Mouse (Mus musculus) bone marrow, adult 2 months (tissue): Measurements from ENCODE around the gene Vmn1r185. TPM values are rescaled to one million over a fixed set of nuclear protein-coding genes. Genes with fewer than 3 reads are reported as not detected.
"Not testable (repeated sequence)": the region's sequence is repeated elsewhere in the genome, so short reads cannot be mapped to it uniquely, and the experiment has no call there.

Source experiments
- H3K27ac ChIP-seq: fragments of 200-500 bp; 2 replicates; pipeline ENCODE4 v1.5.1; 2012; ENCODE audit warnings: low read depth, mild to moderate bottlenecking, control low read depth, inconsistent platforms, low read length; ENCODE audit not compliant: control insufficient read depth, poor library complexity, insufficient read depth
- H3K4me1 ChIP-seq: fragments of 200-500 bp; 2 replicates; pipeline ENCODE4 v1.6.1; 2011; ENCODE audit warnings: low read length; ENCODE audit not compliant: control insufficient read depth, insufficient read depth
- H3K4me3 ChIP-seq: fragments of 200-500 bp; replicated peaks from 2 replicates; pipeline ENCODE3; 2011; ENCODE audit warnings: mild to moderate bottlenecking, low read depth, low read length, control low read depth; ENCODE audit not compliant: control insufficient read depth
- CTCF ChIP-seq: fragments of 200-500 bp; IDR thresholded peaks from 2 replicates; pipeline ENCODE4 v1.5.1; 2011; ENCODE audit warnings: low read length, control low read depth; ENCODE audit not compliant: control insufficient read depth, insufficient read depth
- POLR2A ChIP-seq: fragments of 200-500 bp; IDR thresholded peaks from 2 replicates; pipeline ENCODE4 v1.6.1; 2011; ENCODE audit warnings: low read depth, mild to moderate bottlenecking, control low read depth, low read length, borderline replicate concordance; ENCODE audit not compliant: control insufficient read depth
- WGBS: fragments of 180-500 bp; shearing (Covaris S2); methylation state at CpG from one replicate; pipeline ENCODE4 v1.1.7; 2018; 5-methylcytosine and 5-hydroxymethylcytosine counted together
- polyA plus RNA-seq: library from polyadenylated mRNA; stranded (reverse); fragments of >200 nt; gene quantifications from 2 replicates; pipeline ENCODE4 v1.2.4, GENCODE M21; 2011; ENCODE audit warnings: low replicate concordance; ENCODE audit not compliant: missing spikeins, insufficient read depth, insufficient read length

Gene Vmn1r185
- not detected in 2 replicates for polyA plus RNA-seq

GRCm38 (mm10) chr7:26618364-26618763 is at the start of gene Vmn1r185:
Gene Vmn1r185 (minus strand): TSS chr7:26618464.
- H3K27ac ChIP-seq, H3K4me3 ChIP-seq, H3K4me1 ChIP-seq: not testable (repeated sequence)
- WGBS, result 71% methylated on average over 1 of the region's 1 CpGs

- not testable (repeated sequence) for H3K27ac ChIP-seq, H3K4me1 ChIP-seq, H3K4me3 ChIP-seq
- 18% methylated on average over 2 of the region's 2 CpGs for WGBS
These were observed 49.2 kb upstream of the Vmn1r185 start for GRCm38 (mm10) chr7:26667466-26667865.

- no peak for TF ChIP-seq POLR2A
- no peak for TF ChIP-seq CTCF
- 82% methylated on average over 5 of the region's 5 CpGs for WGBS
- no peaks in the 10 kb centered on the region for H3K4me1 ChIP-seq
- H3K27ac ChIP-seq, result no peak overlapping the region
- H3K4me3 ChIP-seq, result no peak overlapping the region
These were observed 47.7 kb upstream of the Vmn1r185 start for GRCm38 (mm10) chr7:26666011-26666410.

GRCm38 (mm10) chr7:26589774-26590173 is 28.5 kb downstream of the Vmn1r185 start:
- Histone ChIP-seq H3K27ac (no peak overlapping the region), H3K4me1 (no peaks in the 10 kb centered on the region), H3K4me3 (no peak overlapping the region)
- TF ChIP-seq CTCF, result no peak
- no peak for TF ChIP-seq POLR2A
- 53% methylated on average over 1 of the region's 1 CpGs for WGBS

- no peaks in the 10 kb centered on the region for H3K4me1 ChIP-seq
- no peak overlapping the region for H3K27ac ChIP-seq
- H3K4me3 ChIP-seq, result no peak overlapping the region
- TF ChIP-seq POLR2A, result no peak
- TF ChIP-seq CTCF, result no peak
These were observed 29.2 kb downstream of the Vmn1r185 start for GRCm38 (mm10) chr7:26589077-26589476.

Other genes starting within 250 kb of the Vmn1r185 start
- not detected in 2 replicates for gene Nlrp9c, start 214.8 kb downstream of the Vmn1r185 start, polyA plus RNA-seq
- gene Nlrp4a, start 183.4 kb downstream of the Vmn1r185 start, polyA plus RNA-seq, result not detected in 2 replicates
- gene Nlrp9a, start 83.4 kb downstream of the Vmn1r185 start, polyA plus RNA-seq, result not detected in 2 replicates
- gene Cyp2b23, start 68.0 kb upstream of the Vmn1r185 start, polyA plus RNA-seq, result not detected in 2 replicates
- gene Cyp2b19, start 138.7 kb upstream of the Vmn1r185 start, polyA plus RNA-seq, result not detected in 2 replicates
- gene Cyp2g1, start 190.4 kb upstream of the Vmn1r185 start, polyA plus RNA-seq, result not detected in 2 replicates
- 2.3 and 22.2 TPM in 2 replicates for gene Cyp2a5, start 216.8 kb upstream of the Vmn1r185 start, polyA plus RNA-seq